Mouse (Mus musculus) lung, adult 2 months (tissue): ENCODE measurements around the gene Serpinb9. TPM values are rescaled to one million over a fixed set of nuclear protein-coding genes. Genes with fewer than 3 reads are reported as not detected.

Source experiments
- DNase-seq: peaks from one replicate; pipeline ENCODE4 v3.0.0; 2022
- H3K4me1 ChIP-seq: fragments of 200-500 bp; 2 replicates; pipeline ENCODE4 v1.6.1; 2011; ENCODE audit warnings: low read length; ENCODE audit not compliant: control insufficient read depth, insufficient read depth
- H3K4me3 ChIP-seq: fragments of 200-500 bp; replicated peaks from 2 replicates; pipeline ENCODE3; 2011; ENCODE audit warnings: low read depth, mild to moderate bottlenecking, control low read depth, low read length; ENCODE audit errors: extremely low read depth
- CTCF ChIP-seq: fragments of 200-500 bp; IDR thresholded peaks from 2 replicates; pipeline ENCODE4 v1.5.1; 2011; ENCODE audit warnings: mild to moderate bottlenecking, low read length, control low read depth; ENCODE audit not compliant: insufficient read depth
- POLR2A ChIP-seq: fragments of 200-500 bp; IDR thresholded peaks from 2 replicates; pipeline ENCODE4 v1.6.1; 2011; ENCODE audit warnings: low read depth, mild to moderate bottlenecking, control low read depth, low read length, borderline replicate concordance; ENCODE audit errors: extremely low read depth
- WGBS: fragments of 180-500 bp; shearing (Covaris S2); methylation state at CpG from one replicate; pipeline ENCODE4 v1.1.7; 2018; 5-methylcytosine and 5-hydroxymethylcytosine counted together
- polyA plus RNA-seq: library from polyadenylated mRNA; depleted of rRNA; stranded (reverse); fragments of >200 nt; gene quantifications from 2 replicates; pipeline ENCODE4 v1.2.3, GENCODE M21; 2012; rRNA removed

Gene Serpinb9
- polyA plus RNA-seq, 1 experiment: 29.1 TPM

GRCm38 (mm10) chr13:33051697-33052096 lies 48.6 kb downstream of the Serpinb9 start:
- 40% methylated on average over 3 of the region's 3 CpGs for WGBS
- Histone ChIP-seq H3K4me3 (no peak overlapping the region), H3K4me1 (no peaks in the 10 kb centered on the region; the same call in 1 of the 2 replicates)
- TF ChIP-seq POLR2A (no peak), CTCF (no peak)
- no peak for DNase-seq

- DNase-seq: no peak
- Histone ChIP-seq H3K4me1 (peaks cover 10% of the 10 kb centered on the region), H3K4me3 (no peak overlapping the region)
- WGBS: 35% methylated on average over 1 of the region's 1 CpGs
- no peak for TF ChIP-seq CTCF
- no peak for TF ChIP-seq POLR2A
Observed at GRCm38 (mm10) chr13:33063048-33063447, 60.0 kb downstream of the Serpinb9 start.

Other genes starting within 250 kb of the Serpinb9 start
- 0.77 and 4.1 TPM in 2 replicates for gene Mylk4, start 219.3 kb upstream of the Serpinb9 start, polyA plus RNA-seq
- 29.0 and 36.0 TPM in 2 replicates for gene Wrnip1, start 201.2 kb upstream of the Serpinb9 start, polyA plus RNA-seq
- not detected in 2 replicates for gene D930007J09Rik, start 200.4 kb upstream of the Serpinb9 start, polyA plus RNA-seq
- 5.6 and 14.9 TPM in 2 replicates for gene Serpinb1a, start 152.1 kb upstream of the Serpinb9 start, polyA plus RNA-seq
- not detected in 2 replicates for gene Serpinb1c, start 105.0 kb upstream of the Serpinb9 start, polyA plus RNA-seq
- gene Serpinb6b, start 38.0 kb upstream of the Serpinb9 start, polyA plus RNA-seq: 28.5 and 32.4 TPM in 2 replicates
- 0.21 and 0.32 TPM in 2 replicates for gene Serpinb9b, start 24.2 kb downstream of the Serpinb9 start, polyA plus RNA-seq
- 0.12 and 0.44 TPM in 2 replicates for gene Serpinb1b, start 75.3 kb downstream of the Serpinb9 start, polyA plus RNA-seq
- not detected in 2 replicates for gene Serpinb9c, start 156.5 kb downstream of the Serpinb9 start, polyA plus RNA-seq
- not detected in 2 replicates for gene Serpinb9d, start 189.7 kb downstream of the Serpinb9 start, polyA plus RNA-seq
- gene Serpinb9e, start 246.4 kb downstream of the Serpinb9 start, polyA plus RNA-seq: not detected in 2 replicates